Comparison of ENCODE assay signal across 14 mouse cellular contexts in the genomic region with DNA sequence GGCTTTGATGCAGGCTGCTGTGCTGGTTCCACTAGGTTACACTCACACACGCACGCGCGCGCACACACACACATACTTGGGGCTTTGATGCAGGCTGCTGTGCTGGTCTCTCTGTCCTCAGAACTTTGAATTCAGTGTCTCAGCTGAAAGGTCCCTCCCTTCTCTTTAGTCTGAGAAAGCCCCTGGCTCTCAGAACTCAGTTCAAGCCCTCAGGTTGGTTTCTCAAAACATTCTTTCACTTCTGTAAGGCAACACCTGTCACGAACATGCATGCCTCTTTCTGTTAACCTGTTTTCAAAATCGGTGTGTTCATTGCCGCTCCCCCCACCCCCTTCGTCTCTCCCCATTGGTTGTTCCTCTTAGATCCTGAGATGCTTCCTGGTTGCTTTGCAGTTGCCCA.
A peak's percentile ranks its signal among the peaks of the same experiment; 100 is the strongest.
DNase-seq lines count a peak whose midpoint lies in the region; ATAC-seq lines count a peak whose summit lies in the region.
"Had no signal": no experiment of that assay in that cellular context is flagged by ENCODE, and none has a peak within 500 bp of the region (broad histone marks: within the 10 kb centered on the region; RNA-seq: fewer than 3 reads in every experiment).

No protein-coding gene starts in this region.

- peak; percentile 9 for ATAC-seq in inflammation-experienced regulatory T-cells, adult 6 months
- ATAC-seq: forebrain, embryonic 14.5 days had no signal

- peak; percentile 36 for DNase-seq in thymus, postnatal 4 days
- DNase-seq in thymus, postnatal 36 days: no peak
- DNase-seq in R1 (ENCODE audit: low read depth, low spot score): peak; percentile 44
- no peak for DNase-seq in kidney, postnatal 36 days
- DNase-seq in B cell, adult 2 months: no peak
- no peak for DNase-seq in left cerebral cortex, postnatal 4 days
- DNase-seq: cerebellum, adult 11 months; cerebellum, adult 9-11 months; gastrocnemius, adult 2 months; kidney, adult 18-20 months; right cerebral cortex, adult 18-20 months; right cerebral cortex, postnatal 4 days had no signal

- intact Hi-C loops in left cerebral cortex, postnatal 4 days (cut with DNase I): no loop called here

Comparison
In these comparisons a context has a peak if more than half of its experiments do, and no peak if none do; other contexts are left out.
1. DNase-seq: peak in thymus, postnatal 4 days (single experiment) and R1 (single experiment); none in thymus, postnatal 36 days (0 of 2), kidney, postnatal 36 days (0 of 2), B cell, adult 2 months (0 of 2) and left cerebral cortex, postnatal 4 days (single experiment).